Mouse (Mus musculus): ENCODE data around the gene Taf11. TPM values are rescaled to one million over a fixed set of nuclear protein-coding genes. Genes with fewer than 3 reads are reported as not detected.
A peak's percentile ranks its signal among the peaks of the same experiment; 100 is the strongest.

Taf11 gene
- total RNA-seq, 2 experiments from 2014 or later: 27.5 to 27.6 TPM

GRCm38 (mm10) chr17:27925054-27925453, 15.4 kb upstream of the Taf11 start:
- no peak for DNase-seq (ENCODE audit: low spot score in 2 of 2)

GRCm38 (mm10) chr17:27922174-27922712, 12.6 kb upstream of the Taf11 start:
- DNase-seq (ENCODE audit: low spot score in 2 of 2): no peak

- DNase-seq (ENCODE audit: low spot score in 2 of 2): no peak
Observed at GRCm38 (mm10) chr17:27920676-27921075, 11.0 kb upstream of the Taf11 start.

- DNase-seq (ENCODE audit: low spot score in 2 of 2): no peak
Observed at GRCm38 (mm10) chr17:27916366-27916765, 6.7 kb upstream of the Taf11 start.

GRCm38 (mm10) chr17:27914742-27915141, 5.1 kb upstream of the Taf11 start:
- no peak for DNase-seq (ENCODE audit: low spot score in 2 of 2)

GRCm38 (mm10) chr17:27911371-27911770, 1.7 kb upstream of the Taf11 start:
- DNase-seq (ENCODE audit: low spot score in 2 of 2): no peak

GRCm38 (mm10) chr17:27908888-27909621, 589 bp downstream of the Taf11 start, which contains the start of gene Anks1:
Gene Anks1, plus strand, starts transcription at chr17:27909306.
- DNase-seq (ENCODE audit: low spot score in 2 of 2): peak; percentile 88 to 93

- DNase-seq (ENCODE audit: low spot score in 2 of 2): peak in 1 of 2 experiments; percentile 39
Observed at GRCm38 (mm10) chr17:27908206-27908887, 1.3 kb downstream of the Taf11 start.

- peak; percentile 97 to 98 for DNase-seq (ENCODE audit: low spot score in 2 of 2)
Observed at GRCm38 (mm10) chr17:27907512-27908205, 2.0 kb downstream of the Taf11 start.

- DNase-seq (ENCODE audit: low spot score in 2 of 2): no peak
Observed at GRCm38 (mm10) chr17:27886499-27887210, 23.0 kb downstream of the Taf11 start.

- DNase-seq (ENCODE audit: low spot score in 2 of 2): no peak
Observed at GRCm38 (mm10) chr17:27883994-27884393, 25.6 kb downstream of the Taf11 start.

- DNase-seq (ENCODE audit: low spot score in 2 of 2): no peak
Observed at GRCm38 (mm10) chr17:27883129-27883528, 26.5 kb downstream of the Taf11 start.

- DNase-seq (ENCODE audit: low spot score in 2 of 2): no peak
Observed at GRCm38 (mm10) chr17:27881518-27881917, 28.1 kb downstream of the Taf11 start.

- DNase-seq (ENCODE audit: low spot score in 2 of 2): no peak
Observed at GRCm38 (mm10) chr17:27874510-27874909, 35.1 kb downstream of the Taf11 start.

GRCm38 (mm10) chr17:27873583-27873982, 36.1 kb downstream of the Taf11 start:
- DNase-seq (ENCODE audit: low spot score in 2 of 2): no peak

- no peak for DNase-seq (ENCODE audit: low spot score in 2 of 2)
Observed at GRCm38 (mm10) chr17:27871851-27872250, 37.8 kb downstream of the Taf11 start.

GRCm38 (mm10) chr17:27866737-27867136, 42.9 kb downstream of the Taf11 start:
- no peak for DNase-seq (ENCODE audit: low spot score in 2 of 2)

GRCm38 (mm10) chr17:27865461-27865860, 44.2 kb downstream of the Taf11 start:
- DNase-seq (ENCODE audit: low spot score in 2 of 2): no peak

- no peak for DNase-seq (ENCODE audit: low spot score in 2 of 2)
Observed at GRCm38 (mm10) chr17:27859131-27859530, 50.5 kb downstream of the Taf11 start.

GRCm38 (mm10) chr17:27857649-27858475, 51.8 kb downstream of the Taf11 start:
- DNase-seq (ENCODE audit: low spot score in 2 of 2): no peak

All from adrenal gland, adult 18-20 months (tissue).